Mouse (Mus musculus) spleen, adult 2 months (tissue): ENCODE results near the gene Asxl1. TPM values are rescaled to one million over a fixed set of nuclear protein-coding genes. Genes with fewer than 3 reads are reported as not detected.
A peak's percentile ranks its signal among the peaks of the same experiment; 100 is the strongest.

Source experiments
- DNase-seq, 2 experiments: peaks; one replicate each; pipeline versions ENCODE4 v3.0.0 to v3.0.0-alpha.2; 2012 to 2021; ENCODE audit warnings: low spot score in 2 of 2, low read depth in 1 of 2
- H3K27ac ChIP-seq: fragments of 200-500 bp; 2 replicates; pipeline ENCODE4 v1.5.1; 2012; ENCODE audit warnings: low read length, inconsistent platforms; ENCODE audit not compliant: insufficient read depth
- H3K27me3 ChIP-seq: fragments of 200-500 bp; 2 replicates; pipeline ENCODE4 v1.6.1; 2012; ENCODE audit warnings: mild to moderate bottlenecking, moderate library complexity, low read length, inconsistent platforms; ENCODE audit not compliant: control insufficient read depth, insufficient read depth
- H3K36me3 ChIP-seq: fragments of 200-500 bp; 2 replicates; pipeline ENCODE4 v1.6.1; 2012; ENCODE audit warnings: mild to moderate bottlenecking, low read length, inconsistent platforms; ENCODE audit not compliant: control insufficient read depth, insufficient read depth
- H3K4me1 ChIP-seq: fragments of 200-500 bp; 2 replicates; pipeline ENCODE4 v1.6.1; 2011; ENCODE audit warnings: inconsistent platforms; ENCODE audit not compliant: control insufficient read depth, insufficient read depth, insufficient read length
- H3K4me3 ChIP-seq: fragments of 200-500 bp; 2 replicates; pipeline ENCODE4 v1.5.1; 2011; ENCODE audit warnings: mild to moderate bottlenecking, inconsistent platforms; ENCODE audit not compliant: insufficient read depth, insufficient read length; ENCODE audit errors: extremely low read depth
- CTCF ChIP-seq: fragments of 200-500 bp; IDR thresholded peaks from 2 replicates; pipeline ENCODE4 v1.5.1; 2011; ENCODE audit warnings: mild to moderate bottlenecking, inconsistent platforms; ENCODE audit not compliant: insufficient read depth, insufficient read length, insufficient replicate concordance; ENCODE audit errors: extremely low read depth
- POLR2A ChIP-seq: fragments of 200-500 bp; IDR thresholded peaks from 2 replicates; pipeline ENCODE4 v1.6.1; 2011; ENCODE audit warnings: low read depth, low read length, inconsistent platforms
- WGBS: fragments of 180-500 bp; shearing (Covaris S2); methylation state at CpG from one replicate; pipeline ENCODE4 v1.1.7; 2018; 5-methylcytosine and 5-hydroxymethylcytosine counted together
- polyA plus RNA-seq: library from polyadenylated mRNA; depleted of rRNA; stranded (reverse); fragments of >200 nt; gene quantifications from 2 replicates; pipeline ENCODE4 v1.2.3, GENCODE M21; 2012

The Asxl1 gene
- polyA plus RNA-seq, 1 experiment, result 9.9 TPM

DNA sequence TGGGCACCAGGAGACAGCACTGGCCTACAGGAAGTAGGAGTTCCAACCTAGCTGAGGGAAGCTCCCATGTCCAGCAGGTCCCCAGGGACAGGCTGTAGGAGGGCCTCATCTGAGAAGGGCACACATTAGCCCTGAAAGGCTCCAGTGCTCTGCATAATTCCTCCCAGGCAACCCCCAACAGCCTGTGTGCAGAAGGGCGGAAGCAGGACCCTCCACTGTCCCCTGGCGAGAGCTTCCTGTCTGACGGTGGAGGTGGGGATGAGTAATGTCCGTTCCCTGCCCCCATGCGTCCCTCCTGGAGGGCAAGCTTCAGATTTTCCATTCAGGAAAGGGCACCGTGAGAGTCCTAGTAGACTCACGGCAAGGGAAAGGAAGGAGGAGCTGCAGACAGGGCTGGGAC lies 86.9 kb downstream of the Asxl1 start:
- TF ChIP-seq POLR2A, result no peak
- no peak for TF ChIP-seq CTCF
- Histone ChIP-seq H3K4me1 (no peaks in the 10 kb centered on the region), H3K27me3 (no peaks in the 10 kb centered on the region), H3K27ac (no peak overlapping the region), H3K4me3 (no peak overlapping the region), H3K36me3 (no peaks in the 10 kb centered on the region)
- no peak for DNase-seq
- WGBS, result 78% methylated on average over 7 of the region's 7 CpGs

DNA sequence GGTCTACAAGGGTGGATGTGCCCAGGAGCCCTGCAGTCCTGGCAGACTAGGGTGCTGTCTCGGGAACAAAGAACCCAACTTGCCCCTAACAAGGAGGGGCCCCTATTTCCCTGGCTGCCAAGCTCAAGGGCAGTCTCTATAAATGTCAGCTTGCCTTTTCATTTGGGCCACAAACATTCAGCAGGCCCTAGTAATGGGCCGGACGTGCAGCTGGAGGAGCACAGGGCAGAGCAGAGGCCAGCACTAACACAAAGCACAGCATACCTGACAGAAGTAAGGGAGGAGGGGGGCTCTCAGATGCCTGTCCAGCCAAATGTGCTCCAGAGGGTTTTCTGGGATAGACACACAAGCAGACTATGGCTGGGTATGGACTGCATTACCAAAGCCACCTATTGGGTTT lies 88.2 kb downstream of the Asxl1 start:
- no peak for DNase-seq
- Histone ChIP-seq H3K4me1 (no peaks in the 10 kb centered on the region), H3K4me3 (no peak overlapping the region), H3K27me3 (no peaks in the 10 kb centered on the region), H3K27ac (no peak overlapping the region), H3K36me3 (no peaks in the 10 kb centered on the region)
- no peak for TF ChIP-seq POLR2A
- no peak for TF ChIP-seq CTCF
- 78% methylated on average over 3 of the region's 3 CpGs for WGBS

DNA sequence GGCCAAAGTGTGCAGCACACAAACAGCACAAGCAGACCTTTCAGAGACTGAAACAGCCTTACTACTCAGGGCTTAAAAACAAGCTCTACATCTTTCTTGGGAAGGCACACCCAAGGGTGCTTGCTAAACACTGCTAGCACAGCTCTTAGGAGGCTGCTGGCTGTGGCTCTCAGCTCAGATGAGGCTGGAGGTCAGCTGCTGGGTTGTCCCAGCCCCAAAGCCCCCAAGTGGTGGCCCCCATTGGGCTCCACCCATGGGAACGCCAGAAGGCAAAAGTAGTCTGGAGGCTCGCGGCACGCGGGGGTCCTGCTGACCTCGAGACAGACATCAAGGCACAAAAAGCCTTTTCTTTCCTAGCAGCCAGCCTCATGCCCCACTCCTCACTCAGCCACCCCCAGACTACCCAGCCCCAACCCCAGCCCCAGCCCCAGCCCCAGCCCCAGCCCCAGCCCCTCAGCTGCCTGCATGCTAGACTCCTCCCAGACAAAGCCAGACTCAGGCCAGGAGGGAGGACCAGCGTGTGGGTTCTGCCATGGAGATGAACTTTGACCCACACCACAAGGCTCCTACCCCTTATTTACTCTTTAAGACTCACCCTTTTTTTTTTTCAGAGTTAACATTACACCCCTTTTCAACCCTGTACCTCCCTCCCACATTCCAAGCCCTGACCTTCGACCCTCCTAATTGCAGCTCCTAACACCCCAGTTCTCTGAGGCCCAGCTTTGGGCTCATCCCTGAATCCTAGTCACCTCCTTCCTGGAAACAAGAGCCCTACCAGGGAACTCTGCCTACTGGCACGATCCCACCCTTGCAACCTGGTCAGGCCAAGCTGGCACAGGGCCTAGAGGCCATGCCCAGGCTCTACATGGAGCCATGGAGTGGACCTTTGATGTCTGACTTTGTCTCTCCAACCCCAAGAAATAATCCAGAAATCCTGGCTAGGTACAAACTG lies 89.5 kb downstream of the Asxl1 start:
- Histone ChIP-seq H3K27me3 (no peaks in the 10 kb centered on the region), H3K4me1 (no peaks in the 10 kb centered on the region), H3K4me3 (no peak overlapping the region), H3K27ac (no peak overlapping the region), H3K36me3 (no peaks in the 10 kb centered on the region)
- TF ChIP-seq POLR2A, result no peak
- no peak for DNase-seq
- 89% methylated on average over 9 of the region's 9 CpGs for WGBS

DNA sequence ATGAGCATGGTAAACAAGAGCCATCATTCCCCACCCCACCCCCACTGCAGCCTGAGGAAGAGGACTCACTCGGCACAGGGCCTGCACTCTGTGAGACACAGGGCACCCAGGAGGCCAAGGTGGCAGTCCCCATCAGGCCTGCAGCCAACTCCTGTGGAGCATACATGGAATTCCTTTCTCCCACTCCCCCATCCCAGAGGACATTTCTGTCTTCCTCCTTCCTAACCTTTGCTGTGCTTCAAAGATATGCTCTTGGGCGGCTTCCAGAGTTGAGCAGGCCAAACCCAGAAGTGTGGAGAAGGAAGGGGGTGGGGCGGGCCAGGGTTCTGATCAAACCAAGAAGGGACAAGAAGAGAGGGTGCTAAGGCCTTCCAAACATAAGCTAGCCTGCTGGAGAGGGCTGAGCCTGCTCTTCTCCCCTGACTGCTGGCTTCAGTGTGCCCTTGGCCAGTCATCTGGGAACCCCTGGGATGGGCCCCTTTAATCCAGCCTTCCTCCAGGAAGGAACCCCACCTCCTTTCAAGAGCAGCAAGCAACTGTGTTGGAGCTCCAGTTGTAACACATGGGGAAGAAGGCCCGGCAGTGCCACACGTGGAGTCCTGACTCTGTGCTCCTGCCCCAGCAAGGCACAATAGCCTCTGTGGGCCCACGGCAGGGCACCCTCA lies 91.1 kb downstream of the Asxl1 start:
- H3K4me1 ChIP-seq, result no peaks in the 10 kb centered on the region
- peak overlapping the region; percentile 55; the same call in 1 of the 2 replicates for H3K27ac ChIP-seq
- H3K4me3 ChIP-seq, result no peak overlapping the region
- no peaks in the 10 kb centered on the region for H3K27me3 ChIP-seq
- no peaks in the 10 kb centered on the region for H3K36me3 ChIP-seq
- 80% methylated on average over 6 of the region's 6 CpGs for WGBS
- no peak for TF ChIP-seq CTCF
- no peak for TF ChIP-seq POLR2A
- no peak for DNase-seq

DNA sequence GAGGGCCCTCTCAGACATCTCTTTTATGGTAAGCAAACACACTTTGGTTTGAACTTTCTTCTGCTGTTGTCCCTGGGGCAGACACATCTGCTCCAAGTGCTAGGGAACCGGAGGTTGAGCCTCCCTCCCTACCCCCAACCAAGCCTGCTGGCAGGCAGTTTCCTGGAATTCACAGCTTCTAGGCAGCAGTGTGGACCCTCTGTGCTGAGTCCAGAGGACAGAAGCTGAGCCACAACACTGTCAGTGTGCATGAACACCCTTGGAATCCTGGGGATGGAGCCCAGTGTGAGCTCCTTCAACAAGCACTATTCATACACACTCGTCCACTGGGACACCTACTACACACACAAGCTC lies 91.7 kb downstream of the Asxl1 start:
- Histone ChIP-seq H3K36me3 (no peaks in the 10 kb centered on the region), H3K4me1 (no peaks in the 10 kb centered on the region)

DNA sequence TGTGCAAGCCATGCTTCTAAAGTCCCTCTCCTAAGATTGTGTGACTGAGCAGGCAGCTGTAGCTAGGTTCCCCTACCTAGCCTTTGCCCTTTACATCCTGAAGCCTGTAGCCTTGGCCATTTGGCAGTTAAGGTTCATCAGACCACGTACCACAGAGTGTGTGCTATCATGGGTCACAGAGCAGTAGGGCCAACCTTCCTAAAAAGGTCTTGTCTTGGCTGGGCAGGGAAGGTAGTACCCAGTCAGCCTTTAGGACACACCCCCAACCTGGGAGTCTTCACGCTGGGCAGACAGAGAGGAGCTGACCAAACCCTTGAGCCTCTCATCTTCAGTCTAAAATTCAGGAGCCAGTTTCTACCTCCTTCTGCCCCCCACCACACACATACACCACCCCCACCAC lies 95.1 kb downstream of the Asxl1 start:
- TF ChIP-seq CTCF (no peak), POLR2A (no peak)
- no peak overlapping the region for H3K4me3 ChIP-seq
- no peaks in the 10 kb centered on the region; the same call in none of the 2 replicates for H3K4me1 ChIP-seq
- H3K36me3 ChIP-seq, result no peaks in the 10 kb centered on the region
- no peak overlapping the region for H3K27ac ChIP-seq
- 77% methylated on average over 2 of the region's 2 CpGs for WGBS
- H3K27me3 ChIP-seq, result peaks cover 16% of the 10 kb centered on the region
- no peak for DNase-seq

More for the DNA sequence above, 91.7 kb downstream of the Asxl1 start:
- H3K4me3 ChIP-seq, result no peak overlapping the region
- WGBS, result 74% methylated on average over 2 of the region's 2 CpGs
- H3K27me3 ChIP-seq, result no peaks in the 10 kb centered on the region
- DNase-seq, result no peak
- no peak overlapping the region for H3K27ac ChIP-seq
- TF ChIP-seq POLR2A (no peak), CTCF (no peak)

DNA sequence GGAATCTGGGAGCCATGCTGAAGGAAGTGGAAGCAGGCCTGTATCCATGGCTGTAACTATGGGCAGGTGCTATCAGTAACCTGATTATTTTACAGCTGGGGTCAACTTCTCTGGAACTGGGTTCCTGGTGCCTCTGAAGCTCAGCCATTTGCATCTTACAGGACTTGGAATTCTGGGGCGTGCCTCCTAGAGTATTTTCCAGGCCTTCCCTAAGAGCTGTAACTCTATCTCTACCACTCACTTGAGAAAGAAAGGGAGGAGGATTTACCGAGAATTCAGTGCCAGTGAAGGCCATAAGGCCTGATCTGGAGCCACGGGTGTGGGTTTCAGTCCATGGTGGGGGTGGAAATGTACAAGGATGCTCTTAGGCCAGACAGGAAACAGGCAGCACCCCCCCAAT lies 95.6 kb downstream of the Asxl1 start:
- Histone ChIP-seq H3K4me1 (peaks cover 1% of the 10 kb centered on the region), H3K27ac (no peak overlapping the region)
- TF ChIP-seq POLR2A (no peak), CTCF (no peak)

More for the DNA sequence above, 95.6 kb downstream of the Asxl1 start:
- no peak for DNase-seq
- WGBS, result 93% methylated on average over 3 of the region's 3 CpGs
- no peak overlapping the region for H3K4me3 ChIP-seq
- H3K27me3 ChIP-seq, result peaks cover 17% of the 10 kb centered on the region
- no peaks in the 10 kb centered on the region for H3K36me3 ChIP-seq
